In the genomic region with DNA sequence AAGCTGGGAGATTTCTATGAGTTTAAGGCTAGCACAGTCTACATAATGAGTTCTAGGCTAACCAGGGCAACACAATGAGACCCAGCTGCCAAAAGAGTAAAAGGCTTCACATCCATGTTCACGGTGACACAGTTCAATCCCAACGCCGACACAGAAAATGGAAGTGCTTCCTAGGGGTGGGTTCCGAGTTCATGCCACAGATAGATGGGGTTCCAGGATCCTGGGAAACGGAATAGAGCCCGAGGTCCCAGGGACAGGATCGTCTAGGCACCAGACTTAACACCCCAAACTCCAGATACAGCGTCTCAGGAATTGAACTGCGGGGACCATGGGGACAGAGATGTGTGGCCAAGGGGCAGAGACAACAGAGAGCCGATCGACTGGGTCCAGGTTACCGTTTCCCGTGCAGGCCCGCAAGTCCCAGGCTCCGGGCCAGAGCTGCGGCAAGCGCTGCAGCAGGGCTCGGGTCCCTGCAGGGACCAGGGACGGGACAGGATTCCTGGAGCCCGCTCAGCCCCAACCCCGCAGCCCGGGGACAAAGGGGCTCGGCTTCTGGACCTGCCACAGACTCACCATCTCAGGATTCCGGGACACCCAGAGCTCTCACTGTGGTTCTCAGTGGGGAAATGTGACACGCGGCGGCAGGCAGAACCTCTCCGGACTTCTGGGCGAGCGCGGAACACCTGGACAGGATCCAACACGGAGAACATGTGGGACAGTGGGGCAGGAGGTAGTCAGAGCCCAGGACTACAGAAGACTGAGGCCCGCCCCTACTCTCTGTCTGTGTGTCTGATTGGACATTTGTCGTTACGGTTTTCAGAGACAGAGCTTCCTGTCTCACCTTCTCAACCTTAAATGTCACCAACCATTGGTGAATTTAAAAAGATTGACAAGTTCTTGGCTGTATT, we compare ENCODE assay signal across 8 mouse cellular contexts. TPM values are rescaled to one million over a fixed set of nuclear protein-coding genes. Genes with fewer than 3 reads are reported as not detected.
A peak's percentile ranks its signal among the peaks of the same experiment; 100 is the strongest.
DNase-seq lines count a peak whose midpoint lies in the region; ATAC-seq and TF ChIP-seq lines count a peak whose summit lies in the region.

Gene Zfp599, minus strand, starts transcription at position 712 of the 908 bp plus-strand sequence.

- TF ChIP-seq CTCF in hindbrain, postnatal 0 days (IDR thresholded peaks at IDR 0.05; ENCODE audit: low read depth): no peak

- H3K4me2 ChIP-seq in hindbrain, postnatal 0 days (ENCODE audit: low read depth, low read length): peak within 1 kb of the TSS; percentile 74

- H3K36me3 ChIP-seq in hindbrain, postnatal 0 days (ENCODE audit: insufficient read depth, low read length): no peaks in the 10 kb centered on the region

- 2% methylated on average over 35 of the region's 35 CpGs for WGBS in hindbrain, postnatal 0 days

- H3K27ac ChIP-seq in hindbrain, postnatal 0 days: peak within 1 kb of the TSS; percentile 32; the same call in 1 of the 2 replicates

- H3K4me3 ChIP-seq in hindbrain, postnatal 0 days (ENCODE audit: low read length): peak within 1 kb of the TSS; percentile 60

- peaks cover 4% of the 10 kb centered on the region; the same call in 1 of the 2 replicates for H3K9me3 ChIP-seq in hindbrain, postnatal 0 days (ENCODE audit: low read length)

- no peaks in the 10 kb centered on the region for H3K4me1 ChIP-seq in hindbrain, postnatal 0 days (ENCODE audit: insufficient read depth, low read length)

- H3K9ac ChIP-seq in hindbrain, postnatal 0 days (replicated peaks; ENCODE audit: low read length): peak within 1 kb of the TSS; percentile 67

- H3K27me3 ChIP-seq in hindbrain, postnatal 0 days (ENCODE audit: insufficient read depth, low read length): no peaks in the 10 kb centered on the region

- DNase-seq in adipocyte (ENCODE audit: low spot score): peak; percentile 78
- peak; percentile 1 for DNase-seq in gastrocnemius, adult 18-20 months (ENCODE audit: low spot score)
- peak; percentile 78 for DNase-seq in hindbrain, postnatal 0 days (ENCODE audit: low spot score)
- peak; percentile 55 to 64 for DNase-seq in left cerebral cortex, adult 18-20 months (ENCODE audit: low spot score in 2 of 2)
- peak; percentile 68 for DNase-seq in lung, postnatal 4 days
- DNase-seq in right cerebral cortex, adult 18-20 months: peak; percentile 77
- DNase-seq in urinary bladder, postnatal 14 days (ENCODE audit: low spot score): peak; percentile 63

- ATAC-seq in common myeloid progenitor, adult 5-6 weeks (replicated peaks; ENCODE audit: low read depth, poor library complexity, severe bottlenecking): peak; percentile 95
- peak; percentile 94 for ATAC-seq in hindbrain, postnatal 0 days

RNA-seq across cellular contexts. Expression of gene Zfp599, which starts in this region (rescaled TPM):
- total RNA-seq in common myeloid progenitor, adult 5-6 weeks (2017): 10.6 and 14.0 TPM in 2 replicates
- not detected for total RNA-seq in gastrocnemius, adult 18-20 months (2021)
- 3.0 and 5.5 TPM in 2 replicates for total RNA-seq in hindbrain, postnatal 0 days (2014; rRNA removed)
- polyA plus RNA-seq in hindbrain, postnatal 0 days (2015; fragmentation: Nextera tagmentation; extraction: Ambion mirVana): 4.8 and 5.2 TPM in 2 replicates
- total RNA-seq in left cerebral cortex, adult 18-20 months (2021): 1 to 10 TPM; 4.3 to 4.4 TPM

Comparison
In these comparisons a context has a peak if more than half of its experiments do, and no peak if none do; other contexts are left out.
1. Peak in every context shown above with its lines: DNase-seq, ATAC-seq, H3K4me3 ChIP-seq and H3K27ac ChIP-seq.
2. Peak in DNase-seq in gastrocnemius, adult 18-20 months; RNA of the gene not detected or under 1 TPM.
3. DNase-seq: peak in every context shown above with its lines; median percentile 78 in adipocyte; 78 in hindbrain, postnatal 0 days; 77 in right cerebral cortex, adult 18-20 months; 68 in lung, postnatal 4 days; 63 in urinary bladder, postnatal 14 days; 60 in left cerebral cortex, adult 18-20 months; 1 in gastrocnemius, adult 18-20 months.